Mouse (Mus musculus) adrenal gland, postnatal 4 days (tissue): Measurements from ENCODE around the gene Zfp668. TPM values are rescaled to one million over a fixed set of nuclear protein-coding genes. Genes with fewer than 3 reads are reported as not detected.

Experiments used
- DNase-seq, 2 experiments: peaks; one replicate each; pipeline ENCODE4 v3.0.0; 2021 to 2022; ENCODE audit warnings: low spot score in 2 of 2, mixed read lengths in 2 of 2
- long read RNA-seq, 2 experiments: library from polyadenylated mRNA; stranded (forward); transcript quantifications; one replicate each; pipeline ENCODE4 v2.0.0; 2021
- total RNA-seq, 2 experiments: library from RNA; stranded (reverse); gene quantifications; 2 replicates each; pipeline ENCODE4 v1.2.3; 2021

Zfp668 gene
- total RNA-seq, result 10 to 100 TPM; 13.4 to 13.7 TPM
- long read RNA-seq, experiment 1, full-length matches to known transcripts, result 2 of 3 reads
- long read RNA-seq, experiment 1, partial matches to known transcripts, result 0 of 3 reads
- long read RNA-seq, experiment 1, other reads (novel, unspliced or antisense), result 1 of 3 reads
- long read RNA-seq, experiment 2, full-length matches to known transcripts, result 13 of 21 reads
- long read RNA-seq, experiment 2, partial matches to known transcripts, result 5 of 21 reads
- long read RNA-seq, experiment 2, other reads (novel, unspliced or antisense), result 3 of 21 reads

GRCm38 (mm10) chr7:127876467-127877348 is at the start of gene Zfp668:
TSS of gene Zfp668 (minus strand) at chr7:127876828.
- DNase-seq, result peak; percentile 76 to 83

GRCm38 (mm10) chr7:127926066-127926465 is 49.4 kb upstream of the Zfp668 start:
- DNase-seq, result no peak

- DNase-seq, result no peak
Observed at GRCm38 (mm10) chr7:127925252-127925651, 48.6 kb upstream of the Zfp668 start.

- no peak for DNase-seq
Observed at GRCm38 (mm10) chr7:127923714-127924113, 47.1 kb upstream of the Zfp668 start.

- DNase-seq, result no peak
Observed at GRCm38 (mm10) chr7:127922451-127923275, 46.0 kb upstream of the Zfp668 start.

- no peak for DNase-seq
Observed at GRCm38 (mm10) chr7:127921516-127921915, 44.9 kb upstream of the Zfp668 start.

- no peak for DNase-seq
Observed at GRCm38 (mm10) chr7:127919290-127919689, 42.7 kb upstream of the Zfp668 start.

GRCm38 (mm10) chr7:127918203-127918602 is 41.6 kb upstream of the Zfp668 start:
- no peak for DNase-seq

- no peak for DNase-seq
Observed at GRCm38 (mm10) chr7:127915293-127915692, 38.7 kb upstream of the Zfp668 start.

- DNase-seq, result no peak
Observed at GRCm38 (mm10) chr7:127912938-127913337, 36.3 kb upstream of the Zfp668 start.

- DNase-seq, result peak; percentile 76 to 86
Observed at GRCm38 (mm10) chr7:127912190-127912871, 35.7 kb upstream of the Zfp668 start, which contains the start of gene Kat8. TSS of gene Kat8 (plus strand) at chr7:127912516.

- DNase-seq, result no peak
Observed at GRCm38 (mm10) chr7:127908656-127909055, 32.0 kb upstream of the Zfp668 start.

GRCm38 (mm10) chr7:127907939-127908338 is 31.3 kb upstream of the Zfp668 start:
- no peak for DNase-seq

GRCm38 (mm10) chr7:127903971-127904796 is 27.6 kb upstream of the Zfp668 start, which contains the start of gene Bckdk:
TSS of gene Bckdk (plus strand) at chr7:127904082.
- peak; percentile 52 to 62 for DNase-seq

- no peak for DNase-seq
Observed at GRCm38 (mm10) chr7:127901772-127902171, 25.1 kb upstream of the Zfp668 start.

- no peak for DNase-seq
Observed at GRCm38 (mm10) chr7:127899997-127900396, 23.4 kb upstream of the Zfp668 start.

GRCm38 (mm10) chr7:127898179-127898956 is 21.7 kb upstream of the Zfp668 start:
- no peak for DNase-seq

- no peak for DNase-seq
Observed at GRCm38 (mm10) chr7:127897542-127897941, 20.9 kb upstream of the Zfp668 start.

GRCm38 (mm10) chr7:127896384-127896783 is 19.8 kb upstream of the Zfp668 start:
- no peak for DNase-seq
